Mouse (Mus musculus): ENCODE results near the gene B4galt2. TPM values are rescaled to one million over a fixed set of nuclear protein-coding genes. Genes with fewer than 3 reads are reported as not detected.

Gene B4galt2
- total and polyA plus RNA-seq, 3 experiments = 0.08 to 0.19 TPM; not detected in 1

DNA sequence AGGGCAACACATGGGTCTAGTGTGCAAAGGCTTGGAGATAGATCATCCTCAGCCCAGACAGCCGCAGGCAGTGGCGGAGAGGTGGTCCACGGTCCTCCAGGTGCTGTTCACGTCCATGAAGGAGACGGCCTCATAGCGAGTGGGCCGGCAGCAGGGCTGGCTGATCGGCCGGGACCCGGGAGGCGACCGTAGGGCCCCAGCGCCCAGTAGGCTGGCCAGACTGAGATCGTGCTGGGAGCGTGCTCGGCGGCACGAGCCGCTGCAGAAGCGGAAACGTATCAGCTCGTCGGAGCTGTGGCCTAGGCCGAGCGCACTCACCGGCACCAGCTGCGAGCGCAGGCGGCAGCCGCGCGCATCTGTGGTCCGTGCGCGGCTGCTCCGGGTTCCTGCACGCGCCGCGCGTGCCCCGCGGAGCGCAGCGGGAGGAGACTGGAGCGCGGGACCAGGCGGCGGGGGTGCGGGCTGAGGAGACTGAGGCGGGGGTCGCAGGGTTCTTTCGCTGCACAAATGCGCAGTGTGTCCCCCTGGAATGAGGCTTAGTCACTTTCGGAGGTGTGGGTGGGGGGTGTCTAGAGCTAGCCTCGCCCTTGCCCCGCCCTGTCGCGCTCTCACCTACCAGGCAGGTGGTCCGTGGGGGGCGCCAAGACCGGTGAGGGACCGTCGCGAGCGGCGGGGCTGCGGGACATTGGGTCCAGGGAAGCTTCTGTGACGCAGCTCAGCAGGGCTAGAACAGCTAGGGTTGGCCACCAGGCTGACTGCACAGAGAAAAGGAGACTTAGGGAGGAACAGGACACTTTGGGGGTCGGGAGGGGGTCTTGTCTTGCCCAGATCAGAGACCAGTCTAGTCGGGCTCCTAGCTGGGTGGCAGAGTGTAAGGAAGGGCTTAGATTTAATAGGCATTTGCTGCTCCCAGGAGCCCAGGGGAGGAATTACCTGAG, 43.5 kb upstream of the B4galt2 start:
- peak; percentile 52 for DNase-seq (ENCODE audit: low read depth, low spot score)
- Histone ChIP-seq H3K36me3 (ENCODE audit: control insufficient read depth in 1 of 2, insufficient read depth in 2 of 2, low read length in 2 of 2) (peaks cover 0 to 9% of the 10 kb centered on the region in 2 experiments; a peak in 2 of 4 replicates), H3K79me2 (ENCODE audit: control insufficient read depth, insufficient read depth, low read length, poor library complexity) (no peaks in the 10 kb centered on the region), H3K4me1 (ENCODE audit: control insufficient read depth in 1 of 2, insufficient read depth in 2 of 2, low read length in 2 of 2) (peaks cover 0 to 20% of the 10 kb centered on the region in 2 experiments; a peak in 3 of 4 replicates), H3K27me3 (ENCODE audit: control insufficient read depth in 1 of 2, insufficient read depth in 2 of 2, low read length in 2 of 2) (no peaks in the 10 kb centered on the region), H3K27ac (ENCODE audit: control insufficient read depth, low read depth, low read length) (no peak overlapping the region), H3K9ac (ENCODE audit: control insufficient read depth, low read depth, low read length, poor library complexity, severe bottlenecking) (peak overlapping the region; percentile 51), H3K4me3 (ENCODE audit: control insufficient read depth in 1 of 2, insufficient read depth in 1 of 2, low read depth in 2 of 2, low read length in 2 of 2) (peak overlapping the region; percentile 13 to 22; a peak in 3 of 4 replicates), H3K9me3 (replicated peaks; ENCODE audit: insufficient read depth, low read length) (no peaks in the 10 kb centered on the region)
- TF ChIP-seq MEF2A (IDR thresholded peaks at IDR 0.05; ENCODE audit: extremely low read depth, insufficient replicate concordance, low read depth, low read length, poor library complexity, severe bottlenecking) = no peak
- peak; percentile 29; the same call in 1 of the 2 replicates for TF ChIP-seq BHLHE40 (IDR thresholded peaks at IDR 0.05; ENCODE audit: borderline replicate concordance, low read depth, low read length)
- no peak for TF ChIP-seq TAL1 (IDR thresholded peaks at IDR 0.05; ENCODE audit: low read length)
- TF ChIP-seq MYB (IDR thresholded peaks at IDR 0.05; ENCODE audit: low read depth, low read length) = no peak
- no peak for TF ChIP-seq CHD1 (IDR thresholded peaks at IDR 0.05; ENCODE audit: low read depth, low read length)
- TF ChIP-seq CTCF (IDR thresholded peaks at IDR 0.05 in 2 of 3, conservative IDR thresholded peaks at IDR 0.05 in 1 of 3; ENCODE audit: control insufficient read depth in 1 of 3, insufficient read depth in 1 of 3, low read depth in 2 of 3, low read length in 3 of 3, poor library complexity in 1 of 3, severe bottlenecking in 1 of 3) = no peak
- TF ChIP-seq ZMIZ1 (IDR thresholded peaks at IDR 0.05; ENCODE audit: low read depth, low read length) = no peak
- peak; percentile 41; the same call in 1 of the 2 replicates for TF ChIP-seq NRF1 (IDR thresholded peaks at IDR 0.05; ENCODE audit: insufficient read depth, low read depth, low read length, poor library complexity, severe bottlenecking)
- TF ChIP-seq MAX (IDR thresholded peaks at IDR 0.05; ENCODE audit: low read length) = no peak
- TF ChIP-seq HCFC1 (IDR thresholded peaks at IDR 0.05; ENCODE audit: low read depth, low read length) = no peak
- no peak for TF ChIP-seq MYC (IDR thresholded peaks at IDR 0.05; ENCODE audit: low read depth, low read length)
- no peak for TF ChIP-seq GATA1 (IDR thresholded peaks at IDR 0.05; ENCODE audit: low read depth, low read length)
- TF ChIP-seq TBP (IDR thresholded peaks at IDR 0.05; ENCODE audit: low read depth, low read length) = no peak

DNA sequence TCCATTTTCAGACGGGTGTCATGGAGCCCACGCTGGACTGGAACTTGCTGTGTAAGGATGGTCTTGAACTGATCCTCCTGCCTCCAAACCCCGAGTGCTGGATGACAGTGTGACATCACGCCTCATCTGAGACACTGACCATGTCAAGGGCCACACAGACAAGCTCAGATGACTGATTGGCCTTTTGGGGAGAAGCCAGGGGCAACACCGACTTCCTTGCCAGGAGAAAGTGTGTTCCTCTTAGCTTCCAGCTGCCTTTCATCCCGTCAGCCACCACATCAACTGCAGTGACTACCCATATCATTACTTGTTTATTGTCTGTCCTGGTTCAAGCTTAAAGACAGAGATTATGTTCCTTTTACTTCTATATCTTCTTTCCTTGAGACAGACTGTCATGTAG, 41.6 kb upstream of the B4galt2 start:
- Histone ChIP-seq H3K4me1 (ENCODE audit: control insufficient read depth in 1 of 2, insufficient read depth in 2 of 2, low read length in 2 of 2) (peaks cover 3 to 31% of the 10 kb centered on the region in 2 experiments), H3K36me3 (ENCODE audit: control insufficient read depth in 1 of 2, insufficient read depth in 2 of 2, low read length in 2 of 2) (peaks cover 0 to 17% of the 10 kb centered on the region in 2 experiments; a peak in 2 of 4 replicates), H3K9ac (ENCODE audit: control insufficient read depth, low read depth, low read length, poor library complexity, severe bottlenecking) (no peak overlapping the region), H3K27me3 (ENCODE audit: control insufficient read depth in 1 of 2, insufficient read depth in 2 of 2, low read length in 2 of 2) (no peaks in the 10 kb centered on the region), H3K9me3 (replicated peaks; ENCODE audit: insufficient read depth, low read length) (no peaks in the 10 kb centered on the region), H3K79me2 (ENCODE audit: control insufficient read depth, insufficient read depth, low read length, poor library complexity) (no peaks in the 10 kb centered on the region), H3K4me3 (ENCODE audit: control insufficient read depth in 1 of 2, insufficient read depth in 1 of 2, low read depth in 2 of 2, low read length in 2 of 2) (no peak overlapping the region), H3K27ac (ENCODE audit: control insufficient read depth, low read depth, low read length) (no peak overlapping the region)
- TF ChIP-seq RCOR1 (IDR thresholded peaks at IDR 0.05; ENCODE audit: low read depth, low read length) (no peak), NRF1 (IDR thresholded peaks at IDR 0.05; ENCODE audit: insufficient read depth, low read depth, low read length, poor library complexity, severe bottlenecking) (no peak), RAD21 (IDR thresholded peaks at IDR 0.05; ENCODE audit: low read depth, low read length) (no peak), SMC3 (IDR thresholded peaks at IDR 0.05; ENCODE audit: low read depth, low read length) (no peak), UBTF (IDR thresholded peaks at IDR 0.05; ENCODE audit: borderline replicate concordance, insufficient read depth, low read depth, low read length) (no peak), HCFC1 (IDR thresholded peaks at IDR 0.05; ENCODE audit: low read depth, low read length) (no peak), CHD1 (IDR thresholded peaks at IDR 0.05; ENCODE audit: low read depth, low read length) (no peak), POLR2AphosphoS2 (IDR thresholded peaks at IDR 0.05; ENCODE audit: low read length) (no peak), ELF1 (IDR thresholded peaks at IDR 0.05; ENCODE audit: low read depth, low read length) (no peak)
- no peak for DNase-seq (ENCODE audit: low read depth, low spot score)
